Mouse (Mus musculus) G1E (cell line): Measurements from ENCODE around the gene Fxyd5.

Experiments used
- CTCF ChIP-seq: IDR thresholded peaks from 2 replicates; pipeline ENCODE4 v1.5.1; 2012; ENCODE audit warnings: low read depth, low read length, inconsistent platforms, mixed read lengths
- GATA1 ChIP-seq: IDR thresholded peaks from 2 replicates; pipeline ENCODE4 v1.6.1; 2012; ENCODE audit warnings: borderline replicate concordance, low read length, inconsistent platforms, mixed read lengths
- GATA2 ChIP-seq: IDR thresholded peaks from 2 replicates; pipeline ENCODE4 v1.6.1; 2012; ENCODE audit warnings: low read depth, low read length, inconsistent platforms, borderline replicate concordance
- TAL1 ChIP-seq: conservative IDR thresholded peaks from 2 replicates; pipeline ENCODE4 v1.6.1; 2012; ENCODE audit warnings: low read depth, low read length, inconsistent platforms, mixed read lengths

DNA sequence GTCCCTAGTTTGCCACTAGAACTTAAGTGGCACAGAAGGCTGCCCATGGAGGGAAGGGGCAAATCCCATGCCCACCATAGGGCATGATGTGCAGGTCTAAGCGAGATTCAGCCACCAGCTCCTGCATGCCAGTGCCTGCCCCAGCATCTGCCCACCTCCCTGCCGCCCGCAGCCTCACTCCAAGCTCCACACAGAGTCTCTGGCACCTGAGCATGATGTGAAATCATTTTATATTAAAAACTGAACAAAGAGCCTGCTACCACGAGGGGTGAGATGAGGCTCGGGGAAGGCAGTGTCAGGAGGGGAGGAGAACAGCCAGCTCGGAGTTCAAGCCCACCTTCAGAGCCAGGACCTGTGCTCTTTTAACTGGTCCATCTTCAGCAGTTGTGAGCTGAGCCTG is 28.0 kb upstream of the Fxyd5 start:
- TF ChIP-seq GATA1: no peak
- no peak for TF ChIP-seq CTCF
- no peak for TF ChIP-seq TAL1
- TF ChIP-seq GATA2: no peak
